Mouse (Mus musculus) E14TG2a.4 (cell line): ENCODE measurements around the gene Selenon.

Experiments used
- CTCF ChIP-seq: conservative IDR thresholded peaks from 2 replicates; pipeline ENCODE4 v1.5.1; 2014; ENCODE audit warnings: low read length
- POU5F1 ChIP-seq: IDR thresholded peaks from 2 replicates; pipeline ENCODE4 v1.6.1; 2014; ENCODE audit warnings: low read length, borderline replicate concordance

- TF ChIP-seq CTCF = no peak
- no peak for TF ChIP-seq POU5F1
Measured at GRCm38 (mm10) chr4:134538997-134539580, 12.9 kb downstream of the Selenon start.
